Mouse (Mus musculus) midbrain, embryonic 11.5 days (tissue): ENCODE results near the gene Cdh3. TPM values are rescaled to one million over a fixed set of nuclear protein-coding genes. Genes with fewer than 3 reads are reported as not detected.

ENCODE experiments used
- ATAC-seq: fragments of 200-750 bp; cut with Nextera tagmentation; 2 replicates; pipeline ENCODE4 v1.8.0; 2017; ENCODE audit warnings: moderate TSS enrichment, moderate library complexity; ENCODE audit not compliant: low FRiP score
- DNase-seq: peaks from one replicate; pipeline ENCODE4 v3.0.0; 2015; ENCODE audit warnings: low spot score; ENCODE audit errors: missing footprints
- H3K27ac ChIP-seq: fragments of 300-500 bp; sonication (generic); 2 replicates; pipeline ENCODE4 v1.5.1; 2014; ENCODE audit warnings: low read depth, low read length
- H3K27me3 ChIP-seq: fragments of 300-500 bp; sonication (generic); 2 replicates; pipeline ENCODE4 v1.6.1; 2014; ENCODE audit warnings: mild to moderate bottlenecking, low read length, moderate library complexity, mixed read lengths; ENCODE audit not compliant: control insufficient read depth, insufficient read depth
- H3K36me3 ChIP-seq: fragments of 300-500 bp; sonication (generic); 2 replicates; pipeline ENCODE4 v1.6.1; 2014; ENCODE audit warnings: mild to moderate bottlenecking, low read length, moderate library complexity, mixed read lengths; ENCODE audit not compliant: control insufficient read depth, insufficient read depth
- H3K4me1 ChIP-seq: fragments of 300-500 bp; sonication (generic); 2 replicates; pipeline ENCODE4 v1.6.1; 2014; ENCODE audit warnings: low read length; ENCODE audit not compliant: control insufficient read depth, insufficient read depth
- H3K4me2 ChIP-seq: fragments of 300-500 bp; sonication (generic); 2 replicates; pipeline ENCODE4 v1.6.1; 2014; ENCODE audit warnings: mild to moderate bottlenecking, moderate library complexity
- H3K4me3 ChIP-seq: fragments of 300-500 bp; sonication (generic); 2 replicates; pipeline ENCODE4 v1.5.1; 2014; ENCODE audit warnings: low read depth, low read length
- H3K9ac ChIP-seq: fragments of 300-500 bp; sonication (generic); 2 replicates; pipeline ENCODE4 v1.6.1; 2014; ENCODE audit warnings: low read length
- H3K9me3 ChIP-seq: fragments of 300-500 bp; sonication (generic); 2 replicates; pipeline ENCODE4 v1.6.1; 2016; ENCODE audit warnings: low read length; ENCODE audit not compliant: control insufficient read depth
- WGBS: fragments of 180-500 bp; shearing (Covaris S2); extraction: QIAGEN DNeasy Blood & Tissue Kit; methylation state at CpG from one replicate; pipeline ENCODE4 v1.1.7; 2014; 5-methylcytosine and 5-hydroxymethylcytosine counted together
- polyA plus RNA-seq: library from polyadenylated mRNA; unstranded; fragments of >200 nt; fragmentation: Nextera tagmentation; extraction: Ambion mirVana; gene quantifications from 2 replicates; pipeline ENCODE4 v1.2.1, GENCODE M21; 2014

The Cdh3 gene
- polyA plus RNA-seq, 1 experiment from 2014 or later: 1.2 TPM

DNA sequence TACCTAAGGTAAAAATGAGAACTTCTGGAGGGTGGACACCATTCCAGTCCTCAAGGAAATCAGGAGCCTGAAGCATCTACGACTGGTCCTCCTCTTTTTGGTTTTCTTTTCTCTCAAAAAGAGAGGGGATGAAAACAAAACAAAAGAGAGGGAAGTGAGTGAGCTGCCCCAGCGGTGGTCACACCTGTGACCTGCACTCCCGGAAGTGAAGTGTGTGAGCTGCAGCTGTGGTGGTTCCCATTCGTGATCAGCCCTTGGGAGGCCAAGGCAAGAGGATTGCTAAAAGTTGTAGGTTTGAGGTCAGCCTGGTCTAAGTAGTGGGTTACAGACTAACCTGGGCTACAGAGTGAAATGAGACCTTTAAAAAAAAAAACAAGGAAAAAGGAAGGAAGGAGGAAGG, 95.4 kb downstream of the Cdh3 start:
- peaks cover 39% of the 10 kb centered on the region for H3K27me3 ChIP-seq
- H3K9me3 ChIP-seq: no peaks in the 10 kb centered on the region
- H3K9ac ChIP-seq: no peak overlapping the region
- 44% methylated on average over 4 of the region's 4 CpGs for WGBS
- no peaks in the 10 kb centered on the region for H3K36me3 ChIP-seq
- DNase-seq (no peak), ATAC-seq (no peak)
- no peak overlapping the region for H3K4me3 ChIP-seq
- H3K4me1 ChIP-seq: peaks cover 13% of the 10 kb centered on the region
- no peak overlapping the region for H3K4me2 ChIP-seq
- no peak overlapping the region for H3K27ac ChIP-seq

DNA sequence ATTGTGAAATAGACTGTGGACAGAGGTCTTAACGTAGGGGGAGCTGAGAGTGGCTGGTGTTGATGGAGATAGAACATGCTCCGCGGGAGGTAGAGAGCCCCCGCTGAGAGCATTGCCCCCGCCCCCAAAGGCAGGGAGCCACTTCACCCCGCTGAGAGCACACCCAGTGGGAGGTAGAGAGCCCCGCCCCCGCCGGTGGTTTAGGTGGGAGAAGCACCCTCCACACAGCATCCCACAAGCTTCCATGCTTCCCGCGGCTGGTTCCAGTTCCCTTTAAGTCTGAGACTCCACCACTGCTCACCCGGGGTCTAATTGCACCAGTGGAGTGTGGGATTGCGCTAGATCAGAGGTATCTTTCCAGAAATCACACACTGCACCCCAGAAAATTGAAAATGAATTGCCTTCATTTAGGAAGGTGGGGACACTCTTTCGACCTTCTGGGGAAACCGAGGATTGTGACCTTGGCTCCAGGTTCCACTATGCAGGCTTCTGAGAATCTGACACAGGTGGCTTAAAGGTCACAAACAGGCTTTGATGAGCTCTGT, 96.0 kb downstream of the Cdh3 start:
- Histone ChIP-seq H3K27me3 (peaks cover 39% of the 10 kb centered on the region), H3K9ac (no peak overlapping the region), H3K4me1 (peaks cover 13% of the 10 kb centered on the region), H3K27ac (no peak overlapping the region), H3K4me3 (no peak overlapping the region), H3K9me3 (no peaks in the 10 kb centered on the region), H3K4me2 (no peak overlapping the region), H3K36me3 (no peaks in the 10 kb centered on the region)
- no peak for ATAC-seq
- no peak for DNase-seq
- WGBS: 36% methylated on average over 15 of the region's 15 CpGs

Other genes starting within 250 kb of the Cdh3 start
- 9.3 and 10.3 TPM in 2 replicates for gene Smpd3, start 172.9 kb upstream of the Cdh3 start, polyA plus RNA-seq
- 32.1 and 35.9 TPM in 2 replicates for gene Zfp90, start 95.6 kb upstream of the Cdh3 start, polyA plus RNA-seq
- gene 6030452D12Rik, start 10.4 kb upstream of the Cdh3 start, polyA plus RNA-seq: not detected in 2 replicates
- 4.6 and 7.5 TPM in 2 replicates for gene Gm10073, start 62.6 kb downstream of the Cdh3 start, polyA plus RNA-seq
- gene Cdh1, start 92.5 kb downstream of the Cdh3 start, polyA plus RNA-seq: 5.7 and 6.4 TPM in 2 replicates
- gene Tango6, start 172.2 kb downstream of the Cdh3 start, polyA plus RNA-seq: 6.8 and 7.0 TPM in 2 replicates